Mouse (Mus musculus) C2C12 (cell line): ENCODE results near the gene Cir1.

Experiments used
- CEBPB ChIP-seq: IDR thresholded peaks from one replicate; pipeline ENCODE4 v1.6.1; 2011; ENCODE audit warnings: low read depth, mild to moderate bottlenecking, control low read depth, moderate library complexity
- CTCF ChIP-seq: IDR thresholded peaks from one replicate; pipeline ENCODE4 v1.5.1; 2011; ENCODE audit not compliant: control insufficient read depth, insufficient read depth, insufficient read length
- FOSL1 ChIP-seq: IDR thresholded peaks from one replicate; pipeline ENCODE4 v1.8.0; 2011; ENCODE audit warnings: mild to moderate bottlenecking, low read length; ENCODE audit not compliant: poor library complexity, insufficient read depth, severe bottlenecking
- USF1 ChIP-seq: IDR thresholded peaks from one replicate; pipeline ENCODE4 v1.6.1; 2011; ENCODE audit warnings: low read depth, mild to moderate bottlenecking, control low read depth, moderate library complexity

- TF ChIP-seq CTCF (no peak), USF1 (no peak), FOSL1 (no peak), CEBPB (no peak)
These were observed 34.6 kb upstream of the Cir1 start for GRCm38 (mm10) chr2:73347136-73347535.
